Mouse (Mus musculus) MEL (cell line): ENCODE data around the gene Drd3. TPM values are rescaled to one million over a fixed set of nuclear protein-coding genes. Genes with fewer than 3 reads are reported as not detected.

Experiments used
- DNase-seq: peaks from one replicate; pipeline ENCODE4 v3.0.0; 2011; ENCODE audit warnings: low read depth, low spot score
- H3K27ac ChIP-seq: 2 replicates; pipeline ENCODE4 v1.5.1; 2012; ENCODE audit warnings: low read depth, mild to moderate bottlenecking, control low read depth, low read length, moderate library complexity; ENCODE audit not compliant: control insufficient read depth
- H3K27me3 ChIP-seq, 2 experiments: fragments of 150-350 bp in 1 of 2; sonication (generic) in 1 of 2; 2 replicates each; pipeline ENCODE4 v1.6.1; 2012; ENCODE audit warnings: low read length in 2 of 2, mild to moderate bottlenecking in 2 of 2, improper control_type of control experiment in 1 of 2, moderate library complexity in 1 of 2; ENCODE audit not compliant: insufficient read depth in 2 of 2, control insufficient read depth in 1 of 2
- H3K36me3 ChIP-seq, 2 experiments: 2 replicates each; pipeline ENCODE4 v1.6.1; 2012 to 2014; ENCODE audit warnings: low read length in 2 of 2, improper control_type of control experiment in 1 of 2, inconsistent platforms in 1 of 2, mild to moderate bottlenecking in 1 of 2; ENCODE audit not compliant: insufficient read depth in 2 of 2, control insufficient read depth in 1 of 2
- H3K4me1 ChIP-seq, 2 experiments: fragments of 150-350 bp in 1 of 2; sonication (generic) in 1 of 2; 2 replicates each; pipeline ENCODE4 v1.6.1; 2012; ENCODE audit warnings: low read length in 2 of 2, improper control_type of control experiment in 1 of 2, mild to moderate bottlenecking in 1 of 2; ENCODE audit not compliant: insufficient read depth in 2 of 2, control insufficient read depth in 1 of 2
- H3K4me3 ChIP-seq, 2 experiments: fragments of 150-350 bp in 1 of 2; sonication (generic) in 1 of 2; 2 replicates each; pipeline ENCODE4 v1.5.1; 2012; ENCODE audit warnings: low read depth in 2 of 2, low read length in 2 of 2, mild to moderate bottlenecking in 2 of 2, moderate library complexity in 2 of 2, control low read depth in 1 of 2, improper control_type of control experiment in 1 of 2; ENCODE audit not compliant: control insufficient read depth in 1 of 2, insufficient read depth in 1 of 2
- H3K79me2 ChIP-seq: 2 replicates; pipeline ENCODE4 v1.6.1; 2012; ENCODE audit warnings: mild to moderate bottlenecking, low read length, moderate library complexity; ENCODE audit not compliant: control insufficient read depth, poor library complexity, insufficient read depth
- H3K9ac ChIP-seq: 2 replicates; pipeline ENCODE4 v1.6.1; 2012; ENCODE audit warnings: low read depth, mild to moderate bottlenecking, control low read depth, low read length, moderate library complexity; ENCODE audit not compliant: control insufficient read depth, poor library complexity, severe bottlenecking
- H3K9me3 ChIP-seq: fragments of 150-350 bp; sonication (generic); replicated peaks from 2 replicates; pipeline ENCODE4 v1.6.1; 2012; ENCODE audit warnings: mild to moderate bottlenecking, low read length, improper control_type of control experiment, moderate library complexity; ENCODE audit not compliant: insufficient read depth
- CHD1 ChIP-seq: IDR thresholded peaks from 2 replicates; pipeline ENCODE4 v1.6.1; 2012; ENCODE audit warnings: low read depth, mild to moderate bottlenecking, inconsistent platforms, low read length, improper control_type of control experiment
- CHD2 ChIP-seq: IDR thresholded peaks from 2 replicates; pipeline ENCODE4 v1.6.1; 2011; ENCODE audit warnings: low read length, improper control_type of control experiment
- EP300 ChIP-seq, 2 experiments: IDR thresholded peaks; 2 replicates each; pipeline ENCODE4 v1.6.1; 2011; ENCODE audit warnings: improper control_type of control experiment in 2 of 2, low read length in 2 of 2, low read depth in 1 of 2, mild to moderate bottlenecking in 1 of 2
- HCFC1 ChIP-seq: IDR thresholded peaks from 2 replicates; pipeline ENCODE4 v1.6.1; 2012; ENCODE audit warnings: low read depth, mild to moderate bottlenecking, inconsistent platforms, low read length, improper control_type of control experiment, moderate library complexity
- KAT2A ChIP-seq: conservative IDR thresholded peaks from 2 replicates; pipeline ENCODE4 v1.6.1; 2012; ENCODE audit warnings: low read depth, low read length, improper control_type of control experiment, inconsistent platforms
- MAFK ChIP-seq: IDR thresholded peaks from 2 replicates; pipeline ENCODE4 v1.6.1; 2011; ENCODE audit warnings: low read depth, mild to moderate bottlenecking, low read length, improper control_type of control experiment, borderline replicate concordance
- MAZ ChIP-seq: IDR thresholded peaks from 2 replicates; pipeline ENCODE4 v1.6.1; 2012; ENCODE audit warnings: low read depth, mild to moderate bottlenecking, inconsistent platforms, low read length, improper control_type of control experiment
- MEF2A ChIP-seq: IDR thresholded peaks from 2 replicates; pipeline ENCODE4 v1.6.1; 2014; ENCODE audit warnings: low read depth, mild to moderate bottlenecking, inconsistent platforms, low read length, improper control_type of control experiment; ENCODE audit not compliant: poor library complexity, insufficient replicate concordance, severe bottlenecking; ENCODE audit errors: extremely low read depth
- MXI1 ChIP-seq: IDR thresholded peaks from 2 replicates; pipeline ENCODE4 v1.6.1; 2011; ENCODE audit warnings: mild to moderate bottlenecking, low read depth, low read length, improper control_type of control experiment
- MYC ChIP-seq: IDR thresholded peaks from 2 replicates; pipeline ENCODE4 v1.6.1; 2011; ENCODE audit warnings: low read depth, mild to moderate bottlenecking, low read length, improper control_type of control experiment, moderate library complexity
- NELFE ChIP-seq: IDR thresholded peaks from 2 replicates; pipeline ENCODE4 v1.6.1; 2011; ENCODE audit warnings: low read depth, low read length, improper control_type of control experiment
- NRF1 ChIP-seq: IDR thresholded peaks from 2 replicates; pipeline ENCODE4 v1.6.1; 2014; ENCODE audit warnings: low read depth, mild to moderate bottlenecking, inconsistent platforms, low read length, improper control_type of control experiment, moderate library complexity; ENCODE audit not compliant: poor library complexity, insufficient read depth, severe bottlenecking
- POLR2A ChIP-seq, 2 experiments: IDR thresholded peaks; 2 replicates each; pipeline ENCODE4 v1.6.1; 2011 to 2012; ENCODE audit warnings: low read length in 2 of 2, mild to moderate bottlenecking in 2 of 2, control low read depth in 1 of 2, improper control_type of control experiment in 1 of 2, low read depth in 1 of 2, moderate library complexity in 1 of 2; ENCODE audit not compliant: control insufficient read depth in 1 of 2, insufficient read depth in 1 of 2, poor library complexity in 1 of 2
- RCOR1 ChIP-seq: IDR thresholded peaks from 2 replicates; pipeline ENCODE4 v1.6.1; 2012; ENCODE audit warnings: low read depth, mild to moderate bottlenecking, inconsistent platforms, low read length, improper control_type of control experiment
- SIN3A ChIP-seq: IDR thresholded peaks from 2 replicates; pipeline ENCODE4 v1.6.1; 2012; ENCODE audit warnings: low read length, improper control_type of control experiment, inconsistent platforms
- TBP ChIP-seq: IDR thresholded peaks from 2 replicates; pipeline ENCODE4 v1.8.0; 2011; ENCODE audit warnings: low read depth, low read length, improper control_type of control experiment
- USF1 ChIP-seq: IDR thresholded peaks from 2 replicates; pipeline ENCODE4 v1.6.1; 2014; ENCODE audit warnings: low read depth, mild to moderate bottlenecking, inconsistent platforms, low read length, improper control_type of control experiment, moderate library complexity
- USF2 ChIP-seq, 2 experiments: IDR thresholded peaks; 2 replicates each; pipeline ENCODE4 v1.6.1; 2011 to 2012; ENCODE audit warnings: improper control_type of control experiment in 2 of 2, low read length in 2 of 2, borderline replicate concordance in 1 of 2, inconsistent platforms in 1 of 2, low read depth in 1 of 2, mild to moderate bottlenecking in 1 of 2; ENCODE audit not compliant: insufficient read depth in 1 of 2
- ZC3H11A ChIP-seq: IDR thresholded peaks from 2 replicates; pipeline ENCODE4 v1.6.1; 2012; ENCODE audit warnings: low read depth, mild to moderate bottlenecking, inconsistent platforms, low read length, improper control_type of control experiment
- ZNF384 ChIP-seq: IDR thresholded peaks from 2 replicates; pipeline ENCODE4 v1.6.1; 2012; ENCODE audit warnings: low read depth, mild to moderate bottlenecking, inconsistent platforms, low read length, improper control_type of control experiment
- polyA plus RNA-seq, 2 experiments: library from polyadenylated mRNA; stranded (reverse) in 1 of 2; unstranded in 1 of 2; fragments of >175 nt in 1 of 2; fragments of >200 nt in 1 of 2; gene quantifications; 2 replicates each; pipeline versions ENCODE4 v1.2.1 to v1.2.4; 2012; ENCODE audit warnings: low replicate concordance in 2 of 2, low read depth in 1 of 2; ENCODE audit not compliant: insufficient read length in 2 of 2, insufficient read depth in 1 of 2, missing spikeins in 1 of 2
- total RNA-seq: library from RNA; depleted of rRNA; stranded (reverse); fragments of 300-350 nt; gene quantifications from 2 replicates; pipeline ENCODE4 v1.2.3, GENCODE M21; 2012

Drd3 gene
- total and polyA plus RNA-seq, 3 experiments, result not detected

DNA sequence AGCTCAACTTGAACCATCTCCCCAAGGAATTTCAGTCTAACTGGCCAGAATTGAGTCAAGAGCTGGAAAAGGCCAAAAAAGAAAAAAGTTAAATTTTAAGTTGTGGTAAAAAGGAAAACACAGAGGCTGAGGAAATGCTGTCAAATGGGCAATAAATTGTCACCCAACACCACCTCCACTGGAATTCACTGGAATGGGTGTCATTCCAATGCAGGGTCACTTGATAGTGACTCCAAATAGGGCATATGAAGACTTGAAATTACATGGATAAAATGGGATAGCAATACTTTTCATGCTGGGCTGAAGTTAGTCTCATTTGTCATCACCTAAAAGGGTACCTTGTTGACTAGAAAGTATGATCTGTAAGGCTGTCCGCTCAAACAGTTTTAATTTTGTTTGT is 18.9 kb downstream of the Drd3 start:
- no peak overlapping the region for H3K27ac ChIP-seq
- H3K27me3 ChIP-seq, result no peaks in the 10 kb centered on the region
- TF ChIP-seq EP300 (IDR thresholded peaks at IDR 0.05; ENCODE audit: low read depth in 1 of 2, low read length in 2 of 2), result no peak
- no peak for TF ChIP-seq TBP
- TF ChIP-seq MAFK, result no peak
- TF ChIP-seq USF1, result no peak
- TF ChIP-seq NELFE, result no peak
- TF ChIP-seq RCOR1, result no peak
- no peak for TF ChIP-seq SIN3A
- TF ChIP-seq ZC3H11A, result no peak
- TF ChIP-seq MXI1, result no peak
- TF ChIP-seq HCFC1, result no peak
- TF ChIP-seq KAT2A, result no peak
- no peak for TF ChIP-seq MYC
- TF ChIP-seq ZNF384, result no peak
- no peak for TF ChIP-seq POLR2A (IDR thresholded peaks at IDR 0.05; ENCODE audit: control insufficient read depth in 1 of 2, insufficient read depth in 1 of 2, low read depth in 1 of 2, low read length in 2 of 2, poor library complexity in 1 of 2)
- no peak for TF ChIP-seq NRF1
- no peak for TF ChIP-seq MAZ
- TF ChIP-seq CHD1, result no peak
- no peak for TF ChIP-seq CHD2
- TF ChIP-seq MEF2A, result no peak
- no peak for TF ChIP-seq USF2 (IDR thresholded peaks at IDR 0.05; ENCODE audit: borderline replicate concordance in 1 of 2, insufficient read depth in 1 of 2, low read depth in 1 of 2, low read length in 2 of 2)
- H3K4me3 ChIP-seq, result no peak overlapping the region
- no peak overlapping the region for H3K9ac ChIP-seq
- no peak for DNase-seq
- H3K4me1 ChIP-seq, result peaks cover 0 to 2% of the 10 kb centered on the region in 2 experiments; a peak in 1 of 4 replicates
- no peaks in the 10 kb centered on the region for H3K79me2 ChIP-seq
- no peaks in the 10 kb centered on the region for H3K9me3 ChIP-seq
- no peaks in the 10 kb centered on the region for H3K36me3 ChIP-seq

GRCm38 (mm10) chr16:43773506-43773905 is 19.7 kb downstream of the Drd3 start:
- Histone ChIP-seq H3K27me3 (no peaks in the 10 kb centered on the region), H3K27ac (no peak overlapping the region), H3K79me2 (no peaks in the 10 kb centered on the region), H3K36me3 (no peaks in the 10 kb centered on the region), H3K9ac (no peak overlapping the region), H3K9me3 (no peaks in the 10 kb centered on the region), H3K4me3 (no peak overlapping the region), H3K4me1 (peaks cover 0 to 2% of the 10 kb centered on the region in 2 experiments; a peak in 1 of 4 replicates)
- DNase-seq, result no peak
- no peak for TF ChIP-seq MAZ
- TF ChIP-seq RCOR1, result no peak
- no peak for TF ChIP-seq SIN3A
- TF ChIP-seq NELFE, result no peak
